Mouse (Mus musculus) liver, embryonic 14.5 days (tissue): ENCODE data around the gene Msi2.

Experiments used
- CTCF ChIP-seq: IDR thresholded peaks from 2 replicates; pipeline ENCODE4 v1.5.1; 2016; ENCODE audit warnings: antibody characterized with exemption, low read depth, control low read depth
- EP300 ChIP-seq: IDR thresholded peaks from 2 replicates; pipeline ENCODE4 v1.6.1; 2016; ENCODE audit warnings: antibody characterized with exemption, low read depth

- TF ChIP-seq CTCF: no peak
- TF ChIP-seq EP300: no peak
Measured at GRCm38 (mm10) chr11:88645821-88646220, 72.5 kb downstream of the Msi2 start.
